Mouse (Mus musculus) hindlimb bud, embryonic 11.5 days (tissue): ENCODE data around the gene Cbfb.

ENCODE experiments used
- DNase-seq: peaks from one replicate; pipeline ENCODE4 v3.0.0-alpha.2; 2012; ENCODE audit warnings: low read depth, low spot score; ENCODE audit errors: extremely low spot score

The Cbfb gene

GRCm38 (mm10) chr8:105237442-105238142 lies 67.1 kb downstream of the Cbfb start:
- no peak for DNase-seq

DNA sequence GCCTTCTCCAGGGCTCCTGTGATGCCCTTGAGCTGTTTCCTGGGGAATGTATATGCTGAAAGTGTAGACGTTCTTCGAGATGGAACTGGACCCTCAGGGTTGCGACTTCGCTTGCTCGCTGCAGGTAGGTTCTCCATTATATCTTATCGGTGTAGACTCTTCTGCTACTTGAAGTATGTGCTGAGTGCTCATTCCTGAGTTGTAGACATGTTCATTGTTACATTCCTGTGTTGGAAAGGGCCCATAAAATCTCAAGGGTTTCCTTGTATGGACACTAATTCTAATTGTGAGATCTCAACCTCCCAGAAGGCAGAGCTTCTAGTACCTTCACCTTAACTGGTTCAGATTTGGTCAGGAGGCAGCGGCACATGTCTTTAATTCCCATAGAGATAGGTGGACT lies 70.5 kb downstream of the Cbfb start:
- DNase-seq = no peak

- no peak for DNase-seq
These were observed 81.5 kb downstream of the Cbfb start for GRCm38 (mm10) chr8:105251954-105252353.

- no peak for DNase-seq
These were observed 82.4 kb downstream of the Cbfb start for GRCm38 (mm10) chr8:105252680-105253537.

GRCm38 (mm10) chr8:105253766-105254151 lies 83.3 kb downstream of the Cbfb start:
- no peak for DNase-seq

DNA sequence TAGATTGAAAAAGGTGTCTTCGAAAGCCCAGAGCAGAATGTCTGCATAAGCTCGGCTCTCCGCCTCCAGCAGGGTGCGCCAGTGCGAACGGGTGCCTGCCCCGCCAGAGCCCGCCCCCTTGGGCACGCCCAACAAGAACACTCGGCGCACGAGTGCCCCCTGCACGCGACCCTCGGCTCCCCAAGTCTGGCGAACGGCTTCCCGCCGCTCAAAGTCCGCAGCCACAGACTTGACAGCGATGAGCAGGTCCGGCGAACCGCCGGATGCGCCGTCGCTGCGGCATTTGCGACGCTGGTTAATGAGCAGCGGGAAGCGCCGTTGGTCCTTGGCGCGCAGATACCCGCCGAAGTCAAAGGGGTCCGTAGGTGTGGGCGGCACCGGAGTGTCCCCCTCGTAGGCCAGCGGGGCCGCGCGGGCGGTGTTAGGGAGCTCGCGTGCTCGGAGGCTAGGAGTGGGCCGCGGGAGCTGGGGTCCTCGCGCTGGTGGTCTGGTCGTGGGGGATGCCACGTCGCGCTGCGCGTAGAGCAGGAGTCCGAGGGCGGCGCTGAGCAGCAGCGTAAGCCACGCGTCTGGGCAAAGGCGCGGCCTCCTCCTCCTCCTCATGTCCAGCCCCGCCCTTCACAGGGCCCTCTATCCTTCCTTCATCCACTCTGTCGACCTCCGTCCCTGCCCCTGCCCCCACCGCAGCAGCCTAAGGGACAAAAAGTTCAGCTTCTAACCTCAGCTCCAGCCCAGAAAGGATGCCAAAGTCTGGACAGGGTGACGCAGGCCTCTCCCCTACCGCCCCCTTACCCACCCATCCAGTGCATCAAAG lies 83.9 kb downstream of the Cbfb start:
- no peak for DNase-seq

DNA sequence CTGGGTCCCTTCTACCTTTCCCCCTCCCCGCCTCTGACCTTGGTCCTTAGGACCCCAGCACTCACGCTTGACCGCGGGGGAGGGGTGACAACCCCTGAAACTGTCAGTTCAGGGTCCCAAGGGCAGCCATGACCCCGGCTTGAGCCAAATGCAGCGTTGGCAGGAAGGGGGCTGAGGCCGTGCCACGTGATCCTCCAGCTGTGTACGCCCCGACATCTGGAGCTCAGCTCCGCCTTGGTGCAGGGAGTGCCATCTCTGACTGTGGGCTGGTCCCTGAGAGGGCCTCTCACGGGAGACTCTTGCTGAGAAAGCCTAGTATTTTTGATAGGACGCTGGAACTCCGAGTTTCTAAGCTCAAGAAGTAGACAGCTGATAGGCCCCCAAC lies 84.5 kb downstream of the Cbfb start, which contains the start of gene B3gnt9:
Gene B3gnt9, minus strand, starts transcription at position 188 of the 385 bp plus-strand sequence.
- no peak for DNase-seq

DNA sequence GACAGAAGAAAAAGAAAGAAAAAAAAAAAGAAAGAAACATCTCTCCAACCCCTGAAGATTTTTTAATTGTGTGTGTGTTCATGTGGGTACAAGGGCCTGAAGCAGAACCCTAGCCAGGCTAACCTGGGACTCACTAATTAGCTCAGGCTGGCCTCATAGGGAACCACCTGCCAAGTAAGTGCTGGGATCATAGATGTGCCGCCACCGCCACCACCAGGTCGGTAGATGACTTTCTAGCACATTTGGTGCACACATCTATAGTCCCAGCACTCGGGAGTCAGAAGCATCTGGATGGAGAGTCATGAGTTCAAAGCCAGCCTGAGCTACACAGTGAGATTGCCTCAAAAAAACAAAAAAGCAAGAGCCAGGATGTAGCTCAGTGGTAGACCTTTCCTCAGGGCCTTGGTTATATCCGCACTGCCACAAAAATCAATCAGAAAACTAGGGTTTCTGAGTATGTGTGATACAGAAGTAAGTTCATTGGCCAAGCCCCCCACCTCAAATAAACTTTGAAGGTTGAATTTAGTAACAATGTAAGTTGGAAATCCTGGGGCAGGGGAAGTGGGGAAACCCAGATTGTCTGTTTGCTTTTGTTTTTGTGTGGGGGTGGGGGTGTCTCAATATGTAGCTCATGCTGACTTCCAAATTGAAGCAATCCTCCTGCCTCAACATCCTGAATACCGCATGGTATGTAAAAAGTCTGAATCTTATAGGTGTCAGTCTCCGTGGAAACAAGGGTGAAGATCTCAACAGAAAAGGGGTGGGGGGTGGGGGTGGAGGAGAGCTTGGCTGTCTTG lies 87.0 kb downstream of the Cbfb start:
- no peak for DNase-seq

GRCm38 (mm10) chr8:105258911-105259720 lies 88.6 kb downstream of the Cbfb start:
- DNase-seq = no peak

DNA sequence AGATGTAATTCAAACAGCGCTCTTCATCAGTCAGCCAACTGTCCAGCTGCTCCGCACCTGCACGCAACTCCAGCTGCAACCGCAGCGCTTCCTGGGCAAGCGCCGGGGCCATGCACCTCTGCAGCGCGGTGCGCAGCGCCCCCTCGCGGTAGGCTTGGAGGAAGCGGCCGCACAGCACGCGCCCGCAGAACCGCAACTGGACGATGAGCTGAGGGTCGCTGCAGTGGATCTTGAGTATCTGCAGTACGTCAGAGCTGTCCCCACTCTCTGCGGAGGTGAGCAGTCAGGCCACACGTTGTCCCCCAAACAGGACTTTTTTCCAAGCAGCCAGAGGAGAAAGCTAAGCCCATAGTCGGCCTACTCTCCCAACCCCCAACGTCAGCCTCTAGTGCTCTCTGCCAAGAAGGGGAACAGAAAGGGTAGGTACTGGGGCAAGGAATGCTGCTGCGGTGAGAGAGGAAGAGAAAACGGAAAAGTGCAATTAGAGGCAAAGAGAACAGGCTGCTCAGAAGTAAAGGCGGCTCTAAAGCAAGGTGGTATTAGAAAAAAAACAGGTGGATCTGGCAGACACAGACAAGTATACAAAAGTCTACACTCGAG lies 89.3 kb downstream of the Cbfb start:
- DNase-seq = no peak

DNA sequence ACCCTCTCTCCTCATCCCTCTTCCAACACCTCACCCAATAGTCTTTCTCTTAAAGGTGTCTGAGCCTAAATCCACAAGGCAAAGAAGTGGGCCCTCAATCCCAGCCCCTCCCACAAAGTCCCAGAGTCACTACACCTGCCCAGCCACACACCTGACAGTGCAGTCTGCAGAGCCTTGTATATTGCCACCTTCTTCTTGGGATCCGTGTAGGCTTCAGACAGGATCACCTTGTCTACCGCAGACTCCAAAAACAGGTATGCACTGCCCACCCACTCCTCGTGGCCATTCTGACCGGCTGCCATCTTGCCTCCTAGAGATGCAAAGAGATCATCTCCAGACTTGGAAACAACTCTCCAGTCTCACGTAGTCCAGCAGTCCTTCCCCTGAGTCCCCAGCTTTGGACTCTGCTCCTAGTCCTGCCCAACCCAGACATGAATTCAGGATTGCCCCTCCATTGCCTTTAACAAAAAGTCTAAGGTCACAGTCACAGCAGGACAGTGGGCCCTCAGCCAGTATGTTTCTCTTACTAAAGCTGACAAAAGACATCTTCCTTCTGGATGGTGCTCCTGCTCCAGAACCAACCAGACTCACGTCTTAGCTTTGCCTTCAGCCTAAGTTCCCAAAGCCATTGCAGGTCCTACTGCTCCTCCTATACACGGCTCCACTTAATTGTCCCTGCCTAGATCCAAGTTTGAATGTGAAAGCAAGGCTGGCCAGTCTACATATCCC lies 90.1 kb downstream of the Cbfb start:
- no peak for DNase-seq

- no peak for DNase-seq
These were observed 91.0 kb downstream of the Cbfb start for GRCm38 (mm10) chr8:105261326-105261980.

- no peak for DNase-seq
These were observed 92.9 kb downstream of the Cbfb start for GRCm38 (mm10) chr8:105263244-105263912.

GRCm38 (mm10) chr8:105264024-105264982 lies 93.8 kb downstream of the Cbfb start, which contains the start of the genes Tradd and Fbxl8:
Gene Tradd, minus strand, starts transcription at chr8:105264609.
Gene Fbxl8, plus strand, starts transcription at chr8:105264648.
- no peak for DNase-seq

- no peak for DNase-seq
These were observed 94.7 kb downstream of the Cbfb start for GRCm38 (mm10) chr8:105265128-105265527.

DNA sequence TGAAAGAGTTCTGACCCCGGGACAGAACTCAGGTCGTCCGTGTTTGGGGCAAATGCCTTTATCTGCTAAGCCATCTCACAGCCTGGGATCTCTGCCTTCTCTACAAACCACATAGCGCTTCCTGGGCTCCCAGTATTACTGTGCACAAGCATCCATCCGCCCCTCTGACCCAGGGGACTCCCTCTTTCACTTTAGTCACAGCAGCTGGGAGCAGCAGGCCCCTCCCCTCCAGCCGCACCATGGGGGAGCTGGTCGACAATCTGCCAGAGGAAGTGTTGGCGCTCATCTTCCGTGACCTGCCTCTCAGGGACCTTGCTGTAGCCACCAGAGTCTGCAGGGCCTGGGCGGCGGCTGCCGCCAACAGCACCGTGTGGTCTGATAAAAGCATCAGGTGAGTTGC lies 96.3 kb downstream of the Cbfb start:
- DNase-seq = no peak
